Mouse (Mus musculus) NIH3T3 (cell line): ENCODE data around the gene Parp14.

Source experiments
- DNase-seq: peaks from one replicate; pipeline ENCODE4 v3.0.0-alpha.2; 2012; ENCODE audit warnings: low read depth

Gene Parp14

GRCm38 (mm10) chr16:35871048-35871851 is at the start of gene Parp14:
Gene Parp14, minus strand, starts transcription at chr16:35871544.
- peak; percentile 49 for DNase-seq

- DNase-seq: peak; percentile 25
Observed at GRCm38 (mm10) chr16:35918721-35919543, 47.6 kb upstream of the Parp14 start.

- no peak for DNase-seq
Observed at GRCm38 (mm10) chr16:35914301-35914700, 43.0 kb upstream of the Parp14 start.

GRCm38 (mm10) chr16:35913526-35913925 is 42.2 kb upstream of the Parp14 start:
- DNase-seq: peak; percentile 51

- no peak for DNase-seq
Observed at GRCm38 (mm10) chr16:35911449-35911848, 40.1 kb upstream of the Parp14 start.

- DNase-seq: no peak
Observed at GRCm38 (mm10) chr16:35907432-35908201, 36.3 kb upstream of the Parp14 start.

GRCm38 (mm10) chr16:35906887-35907286 is 35.5 kb upstream of the Parp14 start:
- no peak for DNase-seq

- DNase-seq: no peak
Observed at GRCm38 (mm10) chr16:35905819-35906485, 34.6 kb upstream of the Parp14 start.

GRCm38 (mm10) chr16:35905355-35905754 is 34.0 kb upstream of the Parp14 start:
- peak; percentile 9 for DNase-seq

- DNase-seq: no peak
Observed at GRCm38 (mm10) chr16:35904121-35904736, 32.9 kb upstream of the Parp14 start.

GRCm38 (mm10) chr16:35903014-35903640 is 31.8 kb upstream of the Parp14 start:
- no peak for DNase-seq

- no peak for DNase-seq
Observed at GRCm38 (mm10) chr16:35900541-35900940, 29.2 kb upstream of the Parp14 start.

GRCm38 (mm10) chr16:35894997-35895396 is 23.7 kb upstream of the Parp14 start:
- DNase-seq: no peak

GRCm38 (mm10) chr16:35891603-35892002 is 20.3 kb upstream of the Parp14 start:
- peak; percentile 32 for DNase-seq

- no peak for DNase-seq
Observed at GRCm38 (mm10) chr16:35890645-35891044, 19.3 kb upstream of the Parp14 start.

- no peak for DNase-seq
Observed at GRCm38 (mm10) chr16:35888910-35889309, 17.6 kb upstream of the Parp14 start.

- DNase-seq: no peak
Observed at GRCm38 (mm10) chr16:35888174-35888573, 16.8 kb upstream of the Parp14 start.

- peak; percentile 60 for DNase-seq
Observed at GRCm38 (mm10) chr16:35874416-35874815, 3.1 kb upstream of the Parp14 start.

- no peak for DNase-seq
Observed at GRCm38 (mm10) chr16:35872410-35873006, 1.2 kb upstream of the Parp14 start.

- DNase-seq: no peak
Observed at GRCm38 (mm10) chr16:35871898-35872297, 554 bp upstream of the Parp14 start.
